Mouse (Mus musculus): ENCODE results near the gene Bag6. TPM values are rescaled to one million over a fixed set of nuclear protein-coding genes. Genes with fewer than 3 reads are reported as not detected.
A peak's percentile ranks its signal among the peaks of the same experiment; 100 is the strongest.

Gene Bag6
- total RNA-seq, 4 experiments from 2014 or later: 354 to 477 (median 417) TPM

DNA sequence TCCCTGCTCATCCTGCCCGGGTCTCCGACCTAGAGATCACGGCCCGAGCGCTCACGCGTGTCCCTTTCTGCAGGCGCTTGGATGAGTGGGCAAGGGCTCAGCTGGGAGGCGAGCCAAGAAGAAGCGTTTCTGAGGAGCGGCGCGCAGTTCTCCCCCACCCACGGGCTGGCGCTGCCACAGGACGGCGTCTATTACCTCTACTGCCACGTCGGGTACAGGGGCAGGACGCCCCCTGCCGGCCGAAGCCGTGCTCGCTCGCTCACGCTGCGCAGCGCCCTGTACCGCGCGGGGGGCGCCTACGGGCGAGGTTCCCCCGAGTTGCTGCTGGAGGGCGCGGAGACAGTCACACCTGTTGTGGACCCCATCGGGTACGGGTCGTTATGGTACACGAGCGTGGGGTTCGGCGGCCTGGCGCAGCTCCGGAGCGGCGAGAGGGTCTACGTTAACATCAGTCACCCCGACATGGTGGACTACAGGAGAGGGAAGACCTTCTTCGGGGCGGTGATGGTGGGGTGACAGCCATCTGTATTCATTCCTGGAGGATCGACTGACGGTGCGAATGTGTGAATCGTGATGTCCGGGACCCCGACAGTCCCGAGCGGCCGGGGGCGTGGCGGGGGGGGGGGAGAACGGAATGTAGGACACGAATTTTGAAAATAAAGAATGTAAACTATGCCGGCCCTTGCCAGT is 60.8 kb downstream of the Bag6 start:
- DNase-seq: peak; percentile 64

DNA sequence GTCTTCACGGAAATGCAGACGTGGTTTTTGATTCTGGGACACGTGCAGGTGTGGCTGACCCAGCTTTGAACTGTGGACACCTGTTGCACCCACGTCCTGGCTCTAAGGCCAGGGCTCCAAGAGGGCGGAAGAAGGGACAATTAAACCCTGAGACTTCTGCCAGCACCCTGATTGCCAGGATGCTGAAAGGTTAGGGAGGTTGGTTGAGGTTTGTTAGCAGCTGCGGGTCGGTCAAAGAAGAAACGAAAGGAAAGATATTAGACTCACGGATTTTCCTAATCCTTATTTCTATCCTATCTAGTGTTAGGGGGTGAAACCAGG is 61.3 kb downstream of the Bag6 start:
- no peak for DNase-seq

Small RNA genes lying within 50 kb of the gene (microRNA-seq; reads per million reads assigned to microRNA genes)
- gene Mir6973a: 0 reads per million in 2 experiments

Other genes starting within 250 kb of the Bag6 start
- gene C2, start 236.9 kb upstream of the Bag6 start, total RNA-seq (2022): 100 to 1,000 TPM in 3 of 4 experiments, 10 to 100 TPM in 1; 86.8 to 164 (median 129) TPM
- 100 to 1,000 TPM; 148 to 179 (median 173) TPM for gene Ehmt2, start 236.7 kb upstream of the Bag6 start, total RNA-seq (2022)
- gene Slc44a4, start 220.7 kb upstream of the Bag6 start, total RNA-seq (2022): 1 to 10 TPM in 2 of 4 experiments, under 1 TPM in 2; 0.73 to 1.8 (median 1.1) TPM
- gene Neu1, start 203.9 kb upstream of the Bag6 start, total RNA-seq (2022): 10 to 100 TPM; 27.3 to 39.4 (median 28.1) TPM
- 100 to 1,000 TPM in 1 of 4 experiments, 10 to 100 TPM in 3; 24.5 to 115 (median 36.0) TPM for gene Hspa1b, start 175.9 kb upstream of the Bag6 start, total RNA-seq (2022)
- gene Gm20481, start 165.3 kb upstream of the Bag6 start, total RNA-seq (2022): under 1 TPM in 1 of 4 experiments, not detected in 3; 0.73 TPM
- 10 to 100 TPM; 11.9 to 35.8 (median 14.4) TPM for gene Hspa1a, start 163.0 kb upstream of the Bag6 start, total RNA-seq (2022)
- gene Hspa1l, start 162.5 kb upstream of the Bag6 start, total RNA-seq (2022): under 1 TPM; 0.14 to 0.25 (median 0.17) TPM
- 10 to 100 TPM; 28.2 to 35.4 (median 30.1) TPM for gene Lsm2, start 153.3 kb upstream of the Bag6 start, total RNA-seq (2022)
- gene Vars, start 134.2 kb upstream of the Bag6 start, total RNA-seq (2022): 10 to 100 TPM; 57.9 to 76.0 (median 67.7) TPM
- 1 to 10 TPM in 2 of 4 experiments, under 1 TPM in 2; 0.75 to 1.8 (median 1.2) TPM for gene Vwa7, start 118.6 kb upstream of the Bag6 start, total RNA-seq (2022)
- 1 to 10 TPM in 2 of 4 experiments, under 1 TPM in 2; 0.91 to 2.8 (median 0.99) TPM for gene Sapcd1, start 107.2 kb upstream of the Bag6 start, total RNA-seq (2022)
- 1 to 10 TPM in 3 of 4 experiments, under 1 TPM in 1; 0.73 to 4.0 (median 2.2) TPM for gene Msh5, start 88.4 kb upstream of the Bag6 start, total RNA-seq (2022)
- 100 to 1,000 TPM in 2 of 4 experiments, 10 to 100 TPM in 2; 83.2 to 134 (median 113) TPM for gene Clic1, start 85.2 kb upstream of the Bag6 start, total RNA-seq (2022)
- 10 to 100 TPM; 12.4 to 29.5 (median 21.6) TPM for gene Ddah2, start 76.1 kb upstream of the Bag6 start, total RNA-seq (2022)
- not detected for gene Ly6g6c, start 69.8 kb upstream of the Bag6 start, total RNA-seq (2022)
- gene Mpig6b, start 69.0 kb upstream of the Bag6 start, total RNA-seq (2022): not detected
- not detected for gene Ly6g6e, start 58.3 kb upstream of the Bag6 start, total RNA-seq (2022)
- under 1 TPM in 2 of 4 experiments, not detected in 2; 0.46 to 0.68 TPM for gene Ly6g6d, start 57.1 kb upstream of the Bag6 start, total RNA-seq (2022)
- gene Ly6g6f, start 49.6 kb upstream of the Bag6 start, total RNA-seq (2022): not detected
- gene Abhd16a, start 45.9 kb upstream of the Bag6 start, total RNA-seq (2022): 100 to 1,000 TPM in 2 of 4 experiments, 10 to 100 TPM in 2; 79.4 to 124 (median 103) TPM
- gene Ly6g5c, start 26.9 kb upstream of the Bag6 start, total RNA-seq (2022): not detected
- gene Ly6g5b, start 19.8 kb upstream of the Bag6 start, total RNA-seq (2022): under 1 TPM in 3 of 4 experiments, not detected in 1; 0.38 to 0.91 (median 0.40) TPM
- gene Gpank1, start 13.7 kb upstream of the Bag6 start, total RNA-seq (2022): 10 to 100 TPM; 12.6 to 17.9 (median 14.5) TPM
- 100 to 1,000 TPM; 196 to 224 (median 222) TPM for gene Csnk2b, start 13.1 kb upstream of the Bag6 start, total RNA-seq (2022)
- 10 to 100 TPM; 29.3 to 41.2 (median 39.6) TPM for gene D17H6S53E, start 8.8 kb upstream of the Bag6 start, total RNA-seq (2022)
- gene Apom, start 3.1 kb upstream of the Bag6 start, total RNA-seq (2022): under 1 TPM in 2 of 4 experiments, not detected in 2; 0.28 to 0.32 TPM
- 100 to 1,000 TPM; 241 to 340 (median 274) TPM for gene Prrc2a, start 29.7 kb downstream of the Bag6 start, total RNA-seq (2022)
- 10 to 100 TPM in 2 of 4 experiments, 1 to 10 TPM in 2; 5.5 to 14.5 (median 10.5) TPM for gene Aif1, start 40.9 kb downstream of the Bag6 start, total RNA-seq (2022)
- 10 to 100 TPM in 1 of 4 experiments, 1 to 10 TPM in 3; 4.7 to 11.3 (median 8.2) TPM for gene Lst1, start 53.3 kb downstream of the Bag6 start, total RNA-seq (2022)
- 10 to 100 TPM in 1 of 4 experiments, 1 to 10 TPM in 3; 1.3 to 10.3 (median 4.5) TPM for gene Ltb, start 59.3 kb downstream of the Bag6 start, total RNA-seq (2022)
- 1 to 10 TPM in 2 of 4 experiments, under 1 TPM in 2; 0.56 to 2.2 (median 0.89) TPM for gene Tnf, start 66.8 kb downstream of the Bag6 start, total RNA-seq (2022)
- 1 to 10 TPM in 1 of 4 experiments, under 1 TPM in 3; 0.28 to 1.1 (median 0.63) TPM for gene Lta, start 70.2 kb downstream of the Bag6 start, total RNA-seq (2022)
- not detected for gene Gm16181, start 85.7 kb downstream of the Bag6 start, total RNA-seq (2022)
- 10 to 100 TPM in 1 of 4 experiments, 1 to 10 TPM in 3; 5.5 to 12.1 (median 7.4) TPM for gene Atp6v1g2, start 98.5 kb downstream of the Bag6 start, total RNA-seq (2022)
- gene Nfkbil1, start 100.6 kb downstream of the Bag6 start, total RNA-seq (2022): 10 to 100 TPM; 17.4 to 20.2 (median 19.8) TPM
- 100 to 1,000 TPM; 181 to 239 (median 202) TPM for gene Ddx39b, start 106.6 kb downstream of the Bag6 start, total RNA-seq (2022)
- 100 to 1,000 TPM; 209 to 349 (median 279) TPM for gene H2-D1, start 127.6 kb downstream of the Bag6 start, total RNA-seq (2022)
- gene H2-Q1, start 185.2 kb downstream of the Bag6 start, total RNA-seq (2022): 1 to 10 TPM; 3.6 to 5.8 (median 4.6) TPM
- 1 to 10 TPM; 1.7 to 2.7 (median 2.3) TPM for gene H2-Q2, start 207.1 kb downstream of the Bag6 start, total RNA-seq (2022)
- gene H2-Q4, start 244.4 kb downstream of the Bag6 start, total RNA-seq (2022): 10 to 100 TPM; 26.9 to 46.7 (median 37.7) TPM